Mouse (Mus musculus): ENCODE results near the gene H2-M9.

Gene H2-M9

GRCm38 (mm10) chr17:36642566-36642965, at the start of gene H2-M9:
Gene H2-M9 (minus strand): TSS chr17:36642666.
- DNase-seq, result no peak

- DNase-seq, result no peak
Measured at GRCm38 (mm10) chr17:36672119-36672518, 29.7 kb upstream of the H2-M9 start, which contains the start of gene H2-M1. Gene H2-M1 (minus strand): TSS chr17:36672219.

All from cerebellum, adult 11-12 months (tissue).